Mouse (Mus musculus): ENCODE results near the gene Clasp1. TPM values are rescaled to one million over a fixed set of nuclear protein-coding genes. Genes with fewer than 3 reads are reported as not detected.
"Not testable (repeated sequence)": the region's sequence is repeated elsewhere in the genome, so short reads cannot be mapped to it uniquely, and the experiment has no call there.

Clasp1 gene
- polyA plus RNA-seq, 1 experiment: 12.8 TPM

- WGBS: 50% methylated on average over 4 of the region's 4 CpGs
- no peaks in the 10 kb centered on the region for H3K27me3 ChIP-seq (replicated peaks; ENCODE audit: control insufficient read depth, insufficient read depth, low read length)
- DNase-seq: peak; percentile 61
- H3K4me1 ChIP-seq (ENCODE audit: control insufficient read depth, insufficient read depth, low read length): peaks cover 13% of the 10 kb centered on the region; the same call in 1 of the 2 replicates
- H3K27ac ChIP-seq (ENCODE audit: insufficient read depth, low read depth, low read length): no peak overlapping the region
- peaks cover 5% of the 10 kb centered on the region; the same call in 1 of the 2 replicates for H3K36me3 ChIP-seq (ENCODE audit: control insufficient read depth, insufficient read depth, low read length)
- H3K4me3 ChIP-seq (ENCODE audit: insufficient read depth, low read depth, low read length): no peak overlapping the region
- TF ChIP-seq CTCF (conservative IDR thresholded peaks at IDR 0.05; ENCODE audit: insufficient read depth, insufficient read length, low read depth, low read length) (no peak), POLR2A (IDR thresholded peaks at IDR 0.05; ENCODE audit: low read depth, low read length) (no peak)
Measured at GRCm38 (mm10) chr1:118592933-118593332, 204.1 kb downstream of the Clasp1 start.

GRCm38 (mm10) chr1:118595395-118595794 lies 206.5 kb downstream of the Clasp1 start:
- Histone ChIP-seq H3K36me3 (ENCODE audit: control insufficient read depth, insufficient read depth, low read length) (peaks cover 5% of the 10 kb centered on the region; the same call in 1 of the 2 replicates), H3K4me3 (ENCODE audit: insufficient read depth, low read depth, low read length) (no peak overlapping the region), H3K4me1 (ENCODE audit: control insufficient read depth, insufficient read depth, low read length) (peaks cover 13% of the 10 kb centered on the region; the same call in 1 of the 2 replicates), H3K27me3 (replicated peaks; ENCODE audit: control insufficient read depth, insufficient read depth, low read length) (no peaks in the 10 kb centered on the region), H3K27ac (ENCODE audit: insufficient read depth, low read depth, low read length) (peak overlapping the region; percentile 13; the same call in 1 of the 2 replicates)
- DNase-seq: peak; percentile 51
- TF ChIP-seq CTCF (conservative IDR thresholded peaks at IDR 0.05; ENCODE audit: insufficient read depth, insufficient read length, low read depth, low read length) (no peak), POLR2A (IDR thresholded peaks at IDR 0.05; ENCODE audit: low read depth, low read length) (no peak)
- WGBS: 49% methylated on average over 2 of the region's 2 CpGs

- WGBS: 80% methylated on average over 2 of the region's 2 CpGs
- Histone ChIP-seq H3K4me3 (ENCODE audit: insufficient read depth, low read depth, low read length) (no peak overlapping the region), H3K27ac (ENCODE audit: insufficient read depth, low read depth, low read length) (no peak overlapping the region), H3K36me3 (ENCODE audit: control insufficient read depth, insufficient read depth, low read length) (0 out of 2 replicates have a peak, but pooled peaks cover 3% of the 10 kb centered on the region), H3K27me3 (replicated peaks; ENCODE audit: control insufficient read depth, insufficient read depth, low read length) (no peaks in the 10 kb centered on the region), H3K4me1 (ENCODE audit: control insufficient read depth, insufficient read depth, low read length) (peaks cover 13% of the 10 kb centered on the region; the same call in 1 of the 2 replicates)
- DNase-seq: no peak
- TF ChIP-seq CTCF (conservative IDR thresholded peaks at IDR 0.05; ENCODE audit: insufficient read depth, insufficient read length, low read depth, low read length) (no peak), POLR2A (IDR thresholded peaks at IDR 0.05; ENCODE audit: low read depth, low read length) (no peak)
Measured at GRCm38 (mm10) chr1:118597475-118598213, 208.8 kb downstream of the Clasp1 start.

- TF ChIP-seq POLR2A (IDR thresholded peaks at IDR 0.05; ENCODE audit: low read depth, low read length): no peak
- TF ChIP-seq CTCF (conservative IDR thresholded peaks at IDR 0.05; ENCODE audit: insufficient read depth, insufficient read length, low read depth, low read length): no peak
- Histone ChIP-seq H3K4me3 (ENCODE audit: insufficient read depth, low read depth, low read length) (no peak overlapping the region), H3K36me3 (ENCODE audit: control insufficient read depth, insufficient read depth, low read length) (0 out of 2 replicates have a peak, but pooled peaks cover 3% of the 10 kb centered on the region), H3K4me1 (ENCODE audit: control insufficient read depth, insufficient read depth, low read length) (peaks cover 9% of the 10 kb centered on the region; the same call in 1 of the 2 replicates), H3K27ac (ENCODE audit: insufficient read depth, low read depth, low read length) (no peak overlapping the region), H3K27me3 (replicated peaks; ENCODE audit: control insufficient read depth, insufficient read depth, low read length) (no peaks in the 10 kb centered on the region)
- 84% methylated on average over 3 of the region's 3 CpGs for WGBS
- no peak for DNase-seq
Measured at GRCm38 (mm10) chr1:118598339-118598738, 209.5 kb downstream of the Clasp1 start.

- WGBS: 61% methylated on average over 3 of the region's 3 CpGs
- DNase-seq: peak; percentile 92
- peaks cover 8% of the 10 kb centered on the region for H3K4me1 ChIP-seq (ENCODE audit: control insufficient read depth, insufficient read depth, low read length)
- TF ChIP-seq POLR2A (IDR thresholded peaks at IDR 0.05; ENCODE audit: low read depth, low read length) (no peak), CTCF (conservative IDR thresholded peaks at IDR 0.05; ENCODE audit: insufficient read depth, insufficient read length, low read depth, low read length) (no peak)
- H3K4me3 ChIP-seq (ENCODE audit: insufficient read depth, low read depth, low read length): no peak overlapping the region
- no peaks in the 10 kb centered on the region for H3K27me3 ChIP-seq (replicated peaks; ENCODE audit: control insufficient read depth, insufficient read depth, low read length)
- peak overlapping the region; percentile 93 for H3K27ac ChIP-seq (ENCODE audit: insufficient read depth, low read depth, low read length)
- no peaks in the 10 kb centered on the region; the same call in 1 of the 2 replicates for H3K36me3 ChIP-seq (ENCODE audit: control insufficient read depth, insufficient read depth, low read length)
Measured at GRCm38 (mm10) chr1:118613631-118614183, 224.8 kb downstream of the Clasp1 start.

- H3K27me3 ChIP-seq (replicated peaks; ENCODE audit: control insufficient read depth, insufficient read depth, low read length); H3K36me3 ChIP-seq (ENCODE audit: control insufficient read depth, insufficient read depth, low read length); H3K4me1 ChIP-seq (ENCODE audit: control insufficient read depth, insufficient read depth, low read length); DNase-seq; H3K4me3 ChIP-seq (ENCODE audit: insufficient read depth, low read depth, low read length); H3K27ac ChIP-seq (ENCODE audit: insufficient read depth, low read depth, low read length): not testable (repeated sequence)
- WGBS: 94% methylated on average over 5 of the region's 5 CpGs
Measured at GRCm38 (mm10) chr1:118621055-118621454, 232.2 kb downstream of the Clasp1 start.

GRCm38 (mm10) chr1:118622857-118623256 lies 234.0 kb downstream of the Clasp1 start:
- WGBS: 70% methylated on average over 3 of the region's 3 CpGs
- DNase-seq: no peak
- no peak overlapping the region for H3K27ac ChIP-seq (ENCODE audit: insufficient read depth, low read depth, low read length)
- peaks cover 3% of the 10 kb centered on the region; the same call in 1 of the 2 replicates for H3K4me1 ChIP-seq (ENCODE audit: control insufficient read depth, insufficient read depth, low read length)
- no peaks in the 10 kb centered on the region for H3K27me3 ChIP-seq (replicated peaks; ENCODE audit: control insufficient read depth, insufficient read depth, low read length)
- TF ChIP-seq POLR2A (IDR thresholded peaks at IDR 0.05; ENCODE audit: low read depth, low read length): no peak
- TF ChIP-seq CTCF (conservative IDR thresholded peaks at IDR 0.05; ENCODE audit: insufficient read depth, insufficient read length, low read depth, low read length): no peak
- no peak overlapping the region for H3K4me3 ChIP-seq (ENCODE audit: insufficient read depth, low read depth, low read length)
- H3K36me3 ChIP-seq (ENCODE audit: control insufficient read depth, insufficient read depth, low read length): no peaks in the 10 kb centered on the region
